ENCODE assay signal across 9 mouse cellular contexts in the genomic region with DNA sequence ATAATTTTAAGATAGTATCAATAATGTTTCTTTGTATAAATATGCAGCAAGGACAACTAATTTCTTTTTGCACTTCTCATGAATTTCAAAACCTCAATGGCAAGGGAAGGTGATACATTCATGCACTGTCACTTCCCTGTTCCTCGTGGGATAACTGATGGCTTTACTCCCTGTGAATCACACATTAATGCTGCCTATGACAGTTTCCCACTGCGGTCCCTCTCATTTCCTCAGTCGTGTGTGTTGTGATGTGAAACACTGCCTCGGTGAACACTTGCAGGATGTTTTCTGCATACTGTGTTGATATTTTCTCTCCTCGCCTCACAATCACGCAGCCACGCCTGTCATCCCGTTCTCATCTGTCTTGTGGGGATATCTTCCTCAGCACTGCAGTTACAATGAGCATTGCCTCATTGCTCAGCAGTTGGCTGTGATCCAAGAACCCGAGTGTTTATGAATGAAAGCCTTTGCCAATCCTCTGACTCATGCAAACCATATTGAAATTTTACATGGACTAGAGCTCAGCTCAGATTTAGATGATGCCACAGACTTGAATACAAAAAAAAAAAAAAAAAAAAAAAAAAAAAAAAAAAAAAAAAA.
A peak's percentile ranks its signal among the peaks of the same experiment; 100 is the strongest.
DNase-seq lines count a peak whose midpoint lies in the region; ATAC-seq and TF ChIP-seq lines count a peak whose summit lies in the region.
"Had no signal": no experiment of that assay in that cellular context is flagged by ENCODE, and none has a peak within 500 bp of the region (broad histone marks: within the 10 kb centered on the region; RNA-seq: fewer than 3 reads in every experiment).

No protein-coding gene starts in this region.

- ATAC-seq in limb, embryonic 14.5 days (ENCODE audit: low FRiP score, low read depth): no peak; the same call in 1 of the 2 replicates
- ATAC-seq in heart, embryonic 13.5 days (ENCODE audit: extremely low read depth, insufficient number of reproducible peaks, low FRiP score, low TSS enrichment): no peak; the same call in 1 of the 2 replicates

- H3K9me3 ChIP-seq in limb, embryonic 14.5 days (ENCODE audit: control insufficient read depth, low read length): no peaks in the 10 kb centered on the region
- H3K9me3 ChIP-seq in limb, embryonic 10.5 days (replicated peaks): no peaks in the 10 kb centered on the region
- H3K9me3 ChIP-seq in heart, embryonic 13.5 days: no peaks in the 10 kb centered on the region
- H3K9me3 ChIP-seq: limb, embryonic 13.5 days had no signal

- DNase-seq in limb, embryonic 14.5 days (ENCODE audit: low spot score): peak; percentile 75
- no peak for DNase-seq in limb, embryonic 10.5 days (ENCODE audit: low spot score)
- DNase-seq in brain, adult 2 months (ENCODE audit: low read depth, low spot score): peak; percentile 91
- peak; percentile 64 to 72 for DNase-seq in left cerebral cortex, adult 2 months (ENCODE audit: extremely low spot score in 1 of 2, low spot score in 2 of 2)
- peak; percentile 87 for DNase-seq in retina, postnatal 1 day
- no peak for DNase-seq in T-cell, adult 2 months (ENCODE audit: low spot score)
- DNase-seq in thymus, adult 18-20 months: no peak

- TF ChIP-seq CTCF in left cerebral cortex, adult 2 months (IDR thresholded peaks at IDR 0.05): no peak

- TF ChIP-seq POLR2A in limb, embryonic 14.5 days (IDR thresholded peaks at IDR 0.05; ENCODE audit: borderline replicate concordance, extremely low read depth, insufficient read depth, insufficient read length): no peak

- intact Hi-C loops in left cerebral cortex, adult 2 months (cut with DNase I): no loop called here

- no peak overlapping the region for H3K4me2 ChIP-seq in limb, embryonic 14.5 days (replicated peaks; ENCODE audit: low read depth, low read length, severe bottlenecking)
- H3K4me2 ChIP-seq in heart, embryonic 13.5 days: peak overlapping the region; percentile 49
- H3K4me2 ChIP-seq: limb, embryonic 13.5 days had no signal

- no peaks in the 10 kb centered on the region for H3K4me1 ChIP-seq in limb, embryonic 14.5 days (ENCODE audit: control insufficient read depth, insufficient read depth, low read length)
- H3K4me1 ChIP-seq in limb, embryonic 10.5 days: no peaks in the 10 kb centered on the region
- no peaks in the 10 kb centered on the region for H3K4me1 ChIP-seq in heart, embryonic 13.5 days
- H3K4me1 ChIP-seq: limb, embryonic 13.5 days had no signal

- H3K27ac ChIP-seq in limb, embryonic 14.5 days (replicated peaks; ENCODE audit: low read depth, low read length): no peak overlapping the region
- H3K27ac ChIP-seq in limb, embryonic 10.5 days: no peak overlapping the region
- no peak overlapping the region for H3K27ac ChIP-seq in heart, embryonic 13.5 days (replicated peaks)
- no peak overlapping the region for H3K27ac ChIP-seq in left cerebral cortex, adult 2 months
- H3K27ac ChIP-seq: limb, embryonic 13.5 days had no signal

- no peaks in the 10 kb centered on the region for H3K36me3 ChIP-seq in limb, embryonic 14.5 days (ENCODE audit: control insufficient read depth, insufficient read depth, low read length)
- H3K36me3 ChIP-seq in limb, embryonic 10.5 days: no peaks in the 10 kb centered on the region
- H3K36me3 ChIP-seq in heart, embryonic 13.5 days: no peaks in the 10 kb centered on the region
- H3K36me3 ChIP-seq: limb, embryonic 13.5 days had no signal

- H3K27me3 ChIP-seq in limb, embryonic 14.5 days (ENCODE audit: control insufficient read depth, insufficient read depth, low read length): no peaks in the 10 kb centered on the region
- H3K27me3 ChIP-seq in limb, embryonic 10.5 days (ENCODE audit: low read depth, poor library complexity, severe bottlenecking): no peaks in the 10 kb centered on the region
- H3K27me3 ChIP-seq in heart, embryonic 13.5 days (replicated peaks): no peaks in the 10 kb centered on the region
- H3K27me3 ChIP-seq: limb, embryonic 13.5 days had no signal

- WGBS in limb, embryonic 14.5 days: 71% methylated on average over 9 of the region's 9 CpGs
- 87% methylated on average over 9 of the region's 9 CpGs for WGBS in limb, embryonic 10.5 days
- 27% methylated on average over 9 of the region's 9 CpGs for WGBS in heart, embryonic 13.5 days

- no peak overlapping the region for H3K4me3 ChIP-seq in limb, embryonic 14.5 days (replicated peaks; ENCODE audit: low read length)
- H3K4me3 ChIP-seq in limb, embryonic 10.5 days: no peak overlapping the region
- peak overlapping the region; percentile 4; the same call in 1 of the 2 replicates for H3K4me3 ChIP-seq in heart, embryonic 13.5 days
- H3K4me3 ChIP-seq in left cerebral cortex, adult 2 months: peak overlapping the region; percentile 11; the same call in 1 of the 2 replicates
- H3K4me3 ChIP-seq: limb, embryonic 13.5 days had no signal

- no peak overlapping the region for H3K9ac ChIP-seq in limb, embryonic 14.5 days (ENCODE audit: low read depth, low read length, severe bottlenecking)
- H3K9ac ChIP-seq in heart, embryonic 13.5 days: no peak overlapping the region
- H3K9ac ChIP-seq: limb, embryonic 13.5 days had no signal

Comparison
In these comparisons a context has a peak if more than half of its experiments do, and no peak if none do; other contexts are left out.
1. DNase-seq: peak in limb, embryonic 14.5 days (single experiment), brain, adult 2 months (single experiment), left cerebral cortex, adult 2 months (2 of 2) and retina, postnatal 1 day (single experiment); none in limb, embryonic 10.5 days (single experiment), T-cell, adult 2 months (single experiment) and thymus, adult 18-20 months (0 of 2).
2. H3K4me3 ChIP-seq: peak in heart, embryonic 13.5 days (single experiment) and left cerebral cortex, adult 2 months (single experiment); none in limb, embryonic 14.5 days (single experiment) and limb, embryonic 10.5 days (single experiment).